Mouse (Mus musculus) c-Kit-positive CD71-positive TER-119-negative erythroid progenitor cells, embryonic 14.5 days (primary cell): ENCODE results near the gene Olfr1330.
"Not testable (repeated sequence)": the region's sequence is repeated elsewhere in the genome, so short reads cannot be mapped to it uniquely, and the experiment has no call there.

Experiments used
- DNase-seq: peaks from one replicate; pipeline ENCODE4 v3.0.0-alpha.2; 2013; ENCODE audit warnings: low read depth

Gene Olfr1330

DNA sequence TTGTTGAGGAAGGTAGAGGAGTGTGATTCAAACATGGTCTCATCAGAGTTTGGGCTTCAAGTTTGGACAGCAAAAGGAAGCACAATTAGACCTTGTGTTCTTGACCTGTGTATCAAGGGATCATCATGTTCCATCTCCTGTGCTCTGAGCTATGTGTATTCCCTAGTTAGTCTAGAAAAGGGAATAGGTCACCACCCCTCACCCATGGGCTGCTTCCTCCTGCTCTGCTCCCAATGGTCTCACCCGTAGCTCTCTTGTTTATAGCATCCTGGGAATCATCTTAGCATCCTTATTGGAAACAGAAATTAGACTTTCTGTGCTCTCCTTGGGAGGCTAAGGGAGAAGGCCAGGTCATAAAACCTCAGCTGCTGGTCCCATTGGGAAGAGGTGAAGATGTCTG lies at the start of gene Olfr1330:
Gene Olfr1330 (plus strand): TSS at position 301 of the 400 bp plus-strand sequence.
- no peak for DNase-seq

GRCm38 (mm10) chr4:118861791-118862190 lies 26.6 kb upstream of the Olfr1330 start:
- DNase-seq = no peak

DNA sequence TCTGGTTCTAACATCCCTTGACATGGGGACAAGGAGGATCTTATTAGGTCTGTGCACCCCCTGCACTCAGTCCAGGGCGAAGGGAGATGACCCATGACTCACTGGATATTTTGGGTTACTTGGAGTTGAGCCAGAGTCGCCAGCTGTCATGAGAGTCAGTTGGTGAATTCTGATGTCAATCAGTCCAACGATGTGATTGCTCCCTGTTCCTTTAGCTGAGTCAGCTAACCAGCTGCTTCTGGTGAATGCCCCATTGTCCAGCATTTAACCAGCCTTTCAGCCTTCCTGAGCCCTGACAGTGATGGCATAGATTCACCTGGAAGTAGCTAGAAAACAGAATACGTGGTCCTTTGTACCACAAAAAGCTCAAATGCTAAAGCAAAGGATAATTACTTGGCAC lies 25.7 kb upstream of the Olfr1330 start:
- no peak for DNase-seq

- DNase-seq = no peak
Measured at GRCm38 (mm10) chr4:118864349-118864748, 24.0 kb upstream of the Olfr1330 start, which contains the start of gene Olfr1331. Olfr1331 (plus strand) TSS chr4:118864649.

DNA sequence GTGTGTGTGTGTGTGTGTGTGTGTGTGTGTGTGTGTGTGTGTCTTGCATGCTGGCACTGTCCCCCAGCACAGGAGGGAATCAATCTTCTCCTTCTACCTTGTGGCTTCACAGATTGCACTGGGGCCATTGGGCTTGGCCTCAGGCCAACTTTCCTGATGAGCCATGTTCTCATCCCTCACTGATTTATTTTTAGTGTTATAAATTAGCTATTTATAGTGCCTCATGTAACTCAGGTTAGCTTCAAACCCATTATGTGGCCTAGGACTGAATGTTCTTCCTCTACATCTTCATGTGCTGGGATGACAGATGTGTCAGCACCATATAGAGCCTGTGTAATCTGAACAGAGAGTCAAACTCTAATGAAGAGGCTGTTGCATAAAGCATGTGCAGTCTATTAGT lies 20.8 kb upstream of the Olfr1330 start:
- no peak for DNase-seq

DNA sequence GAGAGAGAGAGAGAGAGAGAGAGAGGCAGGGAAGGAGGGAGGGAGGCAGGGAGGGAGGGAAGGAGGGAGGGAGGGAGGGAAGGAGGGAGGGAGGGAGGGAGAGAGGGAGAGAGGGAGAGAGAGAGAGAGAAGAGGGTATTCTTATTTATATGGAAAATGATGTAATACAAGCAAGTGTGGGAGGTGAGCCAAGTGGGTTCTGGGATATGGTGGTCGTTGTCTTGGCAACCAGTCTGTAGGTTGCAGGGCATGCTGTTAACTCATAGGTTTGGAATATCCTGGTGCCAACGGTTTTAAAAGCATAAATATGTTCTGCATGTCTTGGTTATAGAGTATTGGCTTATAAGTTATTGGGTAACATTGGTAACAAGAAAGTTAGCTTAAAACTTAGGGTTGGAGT lies 13.6 kb downstream of the Olfr1330 start:
- DNase-seq = no peak

DNA sequence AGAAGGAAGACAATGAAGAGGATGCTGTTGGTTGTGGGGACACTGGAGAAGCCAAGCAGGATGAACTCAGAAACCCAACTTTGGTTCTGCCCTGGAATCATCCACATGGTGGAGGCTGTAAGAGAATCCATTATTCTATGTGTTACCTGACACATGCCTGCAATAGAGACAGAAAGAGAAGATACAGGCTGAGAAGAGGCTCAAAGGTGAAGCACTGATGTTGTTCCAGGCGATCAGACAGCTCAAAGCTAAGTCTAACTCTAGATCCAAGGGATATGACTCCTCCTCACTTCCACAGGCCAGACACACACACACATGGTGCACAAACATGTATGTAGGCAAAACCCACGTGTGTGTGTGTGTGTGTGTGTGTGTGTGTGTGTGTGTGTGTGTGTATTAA lies 29.0 kb downstream of the Olfr1330 start, which contains the start of gene Olfr1329:
Gene Olfr1329 (minus strand): TSS at position 101 of the 400 bp plus-strand sequence.
- DNase-seq = not testable (repeated sequence)

DNA sequence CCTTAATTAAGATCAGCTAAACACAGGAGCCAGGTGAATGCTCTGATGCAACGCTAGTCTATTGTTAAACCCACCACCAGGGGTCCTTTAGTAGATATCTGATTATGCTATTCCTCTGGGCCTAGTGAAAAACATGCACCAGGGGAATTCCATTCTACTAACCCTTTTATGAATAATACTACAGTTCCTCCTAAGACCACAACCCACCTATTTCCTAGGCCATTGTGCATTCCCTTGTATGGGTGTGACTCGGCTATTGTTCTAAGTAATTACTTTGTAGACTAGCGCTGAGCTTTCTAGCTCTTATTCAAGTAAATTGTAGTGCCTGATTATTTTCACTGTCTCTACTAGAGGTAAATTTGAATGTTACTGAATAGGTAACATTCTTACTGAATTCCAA lies 42.9 kb downstream of the Olfr1330 start:
- not testable (repeated sequence) for DNase-seq

GRCm38 (mm10) chr4:118938512-118938911 lies 50.1 kb downstream of the Olfr1330 start, which contains the start of gene Olfr1328:
Olfr1328 (minus strand) TSS chr4:118938612.
- DNase-seq = no peak
